Mouse (Mus musculus) testis, adult 2 months (tissue): ENCODE data around the gene 4930568D16Rik.

ENCODE experiments used
- CTCF ChIP-seq: fragments of 200-500 bp; IDR thresholded peaks from 2 replicates; pipeline ENCODE4 v1.5.1; 2012; ENCODE audit warnings: low read depth, mild to moderate bottlenecking, inconsistent platforms, low read length, moderate library complexity; ENCODE audit not compliant: control insufficient read depth, insufficient read depth, insufficient replicate concordance
- POLR2A ChIP-seq: fragments of 200-500 bp; IDR thresholded peaks from 2 replicates; pipeline ENCODE4 v1.6.1; 2012; ENCODE audit warnings: low read depth, mild to moderate bottlenecking, inconsistent platforms, low read length, moderate library complexity; ENCODE audit not compliant: control insufficient read depth

DNA sequence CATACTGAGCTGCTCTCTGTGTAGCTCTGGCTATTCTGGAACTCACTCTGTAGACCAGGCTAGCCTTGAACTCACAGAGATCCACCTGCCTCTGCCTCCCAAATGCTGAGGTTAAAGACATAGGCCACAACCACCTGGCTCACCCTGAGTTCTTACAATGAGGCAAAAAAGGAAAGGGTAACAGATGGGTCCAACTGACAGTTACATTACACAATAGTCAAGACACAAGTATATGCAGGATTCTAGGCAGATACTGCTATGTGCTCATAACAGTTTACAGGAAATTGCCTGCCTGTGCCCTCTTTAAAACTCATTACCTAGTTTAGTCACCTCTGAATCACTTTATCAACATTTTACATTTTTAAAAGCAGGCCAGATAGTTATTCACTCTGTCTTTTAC, 33.9 kb downstream of the 4930568D16Rik start:
- no peak for TF ChIP-seq CTCF
- no peak for TF ChIP-seq POLR2A
